Mouse (Mus musculus): ENCODE data around the gene Hes1.

The Hes1 gene

DNA sequence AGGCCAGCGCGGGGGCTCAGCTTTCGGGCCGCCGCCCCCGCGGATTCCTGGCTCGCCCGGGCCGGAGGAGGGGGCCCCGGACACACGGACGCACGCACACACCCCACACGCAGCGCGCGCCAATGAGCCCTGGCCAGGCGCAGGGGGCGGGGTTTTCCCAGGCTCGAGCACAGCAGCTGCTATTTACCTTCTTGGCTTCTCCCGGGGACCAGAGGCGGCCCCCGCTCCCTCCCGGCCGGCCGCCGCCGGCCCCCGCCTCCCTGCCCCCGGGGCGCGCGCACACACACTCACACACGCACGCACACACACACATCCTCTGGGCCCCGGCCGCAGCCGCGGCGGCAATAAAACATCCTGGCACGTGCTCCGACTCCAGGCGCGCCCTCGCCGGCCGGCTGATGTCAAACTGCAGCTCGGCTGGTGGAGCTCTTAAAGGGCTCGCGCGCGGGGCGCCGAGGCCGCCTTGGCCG is at the start of gene Hes1:
Gene Hes1, plus strand, starts transcription at position 401 of the 470 bp plus-strand sequence.
- DNase-seq (ENCODE audit: low read depth) = peak; percentile 93

DNA sequence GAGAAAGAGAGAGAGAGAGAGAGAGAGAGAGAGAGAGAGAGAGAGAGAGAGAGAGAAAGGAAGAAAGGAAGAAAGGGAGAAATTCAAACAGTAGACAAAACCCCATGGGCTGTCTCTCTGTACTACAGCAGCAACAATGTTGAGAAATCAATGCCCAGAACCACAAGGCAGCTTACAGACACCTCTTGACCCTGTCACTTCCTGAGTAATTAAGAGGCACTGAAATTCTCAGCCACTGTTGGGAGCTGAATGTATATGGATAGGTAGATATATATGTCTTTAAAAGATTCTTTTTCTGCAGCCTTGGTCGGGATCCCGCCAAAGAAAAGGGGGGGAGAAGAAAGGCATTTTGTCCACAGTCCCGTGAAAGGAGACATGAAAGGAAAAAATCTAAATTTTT is 48.1 kb upstream of the Hes1 start:
- peak; percentile 69 for DNase-seq (ENCODE audit: low read depth)

DNA sequence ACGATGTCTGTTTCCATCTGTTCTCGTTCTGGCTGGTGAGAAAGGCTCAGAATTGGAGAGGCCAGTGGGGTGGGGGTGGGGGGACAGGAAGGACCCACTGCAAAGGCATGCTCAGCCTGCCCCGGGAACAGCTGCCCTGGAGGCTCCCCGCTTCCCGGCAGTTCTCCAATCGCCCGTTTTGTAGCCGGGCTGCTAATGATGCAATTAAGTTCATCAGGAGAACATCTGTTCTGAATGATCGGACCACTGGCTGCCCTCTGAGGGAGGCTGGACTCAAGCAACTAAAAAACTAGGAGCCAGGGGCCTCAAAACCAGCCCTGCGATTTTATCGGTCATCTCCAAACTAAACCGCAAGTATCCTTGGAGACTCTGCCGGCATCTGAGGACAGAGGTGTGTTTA is 44.1 kb upstream of the Hes1 start:
- no peak for DNase-seq (ENCODE audit: low read depth)

DNA sequence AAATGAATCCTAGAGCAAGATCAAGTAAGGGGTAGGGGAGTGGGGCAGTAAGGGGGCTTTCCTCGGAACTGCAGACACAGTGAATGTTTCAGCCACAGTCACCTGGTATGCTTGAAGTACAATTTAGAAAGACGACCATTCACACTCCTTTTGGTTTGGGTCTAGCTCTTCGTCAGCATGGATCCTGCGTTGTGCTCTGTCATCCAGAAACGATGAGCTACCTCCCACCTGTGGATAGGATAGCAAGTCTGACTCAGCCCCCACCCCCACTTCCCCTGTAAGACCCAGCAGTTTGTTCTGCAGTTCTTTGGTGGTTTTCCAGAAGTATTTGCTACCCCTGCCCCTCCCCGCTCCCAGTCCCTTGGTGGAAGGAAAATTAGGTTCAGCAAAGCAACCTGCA is 41.8 kb upstream of the Hes1 start:
- DNase-seq (ENCODE audit: low read depth) = no peak

DNA sequence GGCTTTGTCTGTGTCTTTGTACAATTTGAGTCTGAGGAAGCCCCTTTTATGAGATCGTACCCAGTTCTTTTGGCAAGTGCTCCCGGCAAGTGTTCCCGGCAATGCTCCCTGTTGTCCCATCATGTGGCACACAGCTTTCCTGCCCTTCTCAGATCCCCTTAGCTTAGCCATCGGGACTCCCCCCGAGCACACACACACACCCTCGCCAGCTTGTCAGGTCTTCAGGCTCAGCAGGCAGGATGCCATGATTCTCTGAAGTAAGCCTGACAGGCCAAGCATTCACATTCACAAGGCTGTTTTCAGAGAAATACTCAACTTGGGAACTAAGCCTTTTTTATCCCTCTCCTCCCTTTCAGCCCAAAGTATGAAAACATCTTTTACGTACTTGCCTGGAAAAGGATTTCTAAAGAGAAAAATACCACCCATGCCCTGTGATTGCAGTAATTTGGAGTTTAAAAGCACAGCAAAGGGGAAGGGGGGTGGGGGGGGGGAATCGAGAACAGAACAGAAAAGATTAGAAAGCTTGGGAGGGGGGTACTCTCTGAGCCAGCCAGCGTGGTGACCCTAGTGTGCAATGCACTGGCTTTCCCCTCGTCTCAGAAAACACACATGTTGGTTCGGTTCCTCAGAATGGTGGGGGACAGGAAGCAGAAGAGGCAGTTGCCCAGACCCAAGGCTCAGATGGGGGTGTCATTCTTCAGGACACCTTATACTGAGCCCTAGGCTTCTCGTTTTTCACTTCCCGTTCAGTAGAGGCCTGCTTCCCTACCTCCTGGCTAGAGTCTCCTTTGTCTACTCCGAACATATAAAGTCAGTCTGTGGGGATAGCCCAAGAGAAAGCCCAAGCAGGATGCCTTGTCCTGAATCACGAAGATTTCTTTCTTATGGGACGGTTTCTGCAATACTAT is 41.0 kb upstream of the Hes1 start:
- no peak for DNase-seq (ENCODE audit: low read depth)

DNA sequence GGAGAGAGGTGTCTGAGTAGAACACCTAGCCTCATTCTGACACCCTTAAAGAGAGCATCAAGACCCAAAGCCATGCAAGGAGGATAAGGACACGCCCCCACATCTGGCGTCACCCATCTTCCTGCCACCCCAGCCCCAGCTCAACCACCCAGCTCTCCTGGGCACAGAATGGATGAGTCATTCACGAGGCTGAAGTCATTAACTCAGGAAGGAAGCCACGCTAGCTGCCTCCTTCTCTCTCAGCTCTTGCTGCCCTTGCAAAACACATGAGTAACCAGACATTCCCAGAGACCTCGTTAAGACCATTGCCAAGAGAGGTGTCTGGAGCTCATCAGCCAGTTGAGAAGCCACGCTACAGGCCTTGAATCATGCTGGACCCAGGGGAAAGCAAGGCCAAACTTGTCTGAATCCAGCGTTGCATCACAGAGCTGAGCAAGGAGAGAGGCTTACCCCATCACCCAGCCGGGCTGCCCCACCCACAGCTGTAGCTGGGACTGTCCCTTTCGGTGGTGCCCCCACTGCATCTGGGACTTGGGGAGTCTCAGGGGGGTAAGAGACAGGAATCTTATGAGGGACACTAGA is 39.4 kb upstream of the Hes1 start:
- DNase-seq (ENCODE audit: low read depth) = peak; percentile 97

DNA sequence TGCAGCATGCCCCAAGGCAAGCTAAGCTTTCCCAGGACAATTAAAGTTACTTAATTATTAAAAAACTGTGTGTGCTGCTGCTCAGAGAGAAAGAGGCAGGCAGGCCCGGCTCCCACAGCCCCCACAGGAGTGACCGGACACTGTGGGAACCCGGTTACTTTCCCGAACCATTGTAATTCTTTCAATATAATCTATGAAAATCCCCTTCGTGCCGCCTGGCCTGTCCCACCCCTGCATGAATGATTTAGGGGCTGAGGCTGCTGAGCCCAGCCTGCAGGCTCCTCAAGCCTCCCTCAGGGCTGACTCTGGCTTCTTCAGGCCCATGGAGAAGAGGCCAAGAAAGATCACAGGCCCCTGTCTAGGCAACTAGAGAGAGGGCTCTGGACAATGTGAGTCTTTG is 36.0 kb upstream of the Hes1 start:
- DNase-seq (ENCODE audit: low read depth) = no peak

DNA sequence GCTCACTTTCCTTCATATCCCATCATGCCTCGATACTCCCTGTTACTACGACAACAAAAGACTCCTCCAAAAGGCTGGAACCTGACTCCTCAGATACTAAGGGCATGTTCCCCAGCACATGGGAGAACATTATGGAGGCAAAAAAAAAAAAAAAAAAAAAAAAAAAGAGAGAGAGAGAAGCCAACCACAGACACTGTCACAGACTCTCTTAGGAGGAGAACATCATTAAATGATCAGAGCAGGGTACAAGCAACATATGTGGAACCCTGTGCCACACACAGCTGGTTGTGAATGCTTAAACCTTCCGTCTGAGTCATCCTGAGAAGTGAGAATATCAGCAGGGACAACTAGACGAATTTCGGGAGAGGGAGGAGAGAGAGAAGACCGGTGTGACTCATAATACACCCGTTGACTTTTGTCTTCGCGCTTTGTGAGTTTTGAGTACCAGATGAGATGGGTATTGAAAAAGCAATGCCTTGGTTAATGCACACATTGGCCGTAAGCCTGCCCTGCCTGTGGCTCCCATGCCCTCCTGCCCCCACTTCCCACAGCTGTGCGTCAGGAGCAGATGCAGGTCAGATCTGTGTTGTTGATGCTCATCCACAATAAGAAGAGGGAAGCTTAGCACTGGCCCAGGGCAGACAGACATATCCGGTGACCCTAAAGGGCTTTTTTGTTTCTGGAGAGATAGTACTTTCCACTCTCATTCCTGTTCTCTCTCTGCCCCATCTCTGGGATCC is 34.8 kb upstream of the Hes1 start:
- no peak for DNase-seq (ENCODE audit: low read depth)

DNA sequence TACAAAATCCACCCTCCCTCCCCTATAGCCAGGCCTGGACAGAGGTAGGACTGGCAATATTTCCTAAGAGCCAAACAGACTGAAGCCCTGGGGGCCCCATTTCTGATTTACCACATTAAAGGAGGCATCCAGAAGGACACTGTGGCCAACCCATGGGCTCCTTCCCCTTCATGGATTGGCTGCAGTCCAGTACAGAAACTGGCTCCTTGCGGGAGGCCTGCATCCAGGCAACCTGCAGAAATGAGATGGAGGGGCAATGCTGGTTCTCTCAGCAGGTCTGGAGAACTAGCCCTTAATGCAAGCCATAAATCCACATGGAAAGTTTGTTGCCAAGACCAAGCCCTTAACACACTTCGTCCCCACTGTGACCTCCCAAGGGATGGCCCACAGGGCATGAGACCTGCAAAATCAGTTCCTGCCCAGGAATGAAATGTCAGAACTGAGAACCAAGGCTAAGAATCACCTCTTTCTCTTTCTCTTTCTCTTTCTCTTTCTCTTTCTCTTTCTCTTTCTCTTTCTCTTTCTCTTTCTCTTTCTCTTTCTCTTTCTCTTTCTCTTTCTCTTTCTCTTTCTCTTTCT is 31.8 kb upstream of the Hes1 start:
- no peak for DNase-seq (ENCODE audit: low read depth)

DNA sequence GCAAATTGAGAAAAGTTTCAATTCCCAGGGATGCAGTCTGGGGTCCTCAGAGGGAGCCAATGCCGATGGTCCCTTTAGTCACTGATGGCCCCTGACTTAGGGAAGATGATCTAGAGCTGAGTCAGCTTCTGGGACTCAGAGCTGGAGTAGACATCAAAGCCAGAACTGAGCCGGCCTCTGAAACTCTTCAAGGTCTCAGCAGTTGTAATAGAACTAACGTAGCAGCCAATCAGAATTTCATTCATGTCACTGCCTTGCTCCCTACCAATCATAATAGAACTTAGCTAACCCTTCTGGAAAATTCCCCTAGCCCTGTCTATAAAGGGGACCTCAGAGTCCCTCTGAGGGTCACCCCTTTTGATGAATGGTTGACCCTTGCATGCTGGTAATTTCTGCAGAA is 30.8 kb upstream of the Hes1 start:
- DNase-seq (ENCODE audit: low read depth) = no peak

DNA sequence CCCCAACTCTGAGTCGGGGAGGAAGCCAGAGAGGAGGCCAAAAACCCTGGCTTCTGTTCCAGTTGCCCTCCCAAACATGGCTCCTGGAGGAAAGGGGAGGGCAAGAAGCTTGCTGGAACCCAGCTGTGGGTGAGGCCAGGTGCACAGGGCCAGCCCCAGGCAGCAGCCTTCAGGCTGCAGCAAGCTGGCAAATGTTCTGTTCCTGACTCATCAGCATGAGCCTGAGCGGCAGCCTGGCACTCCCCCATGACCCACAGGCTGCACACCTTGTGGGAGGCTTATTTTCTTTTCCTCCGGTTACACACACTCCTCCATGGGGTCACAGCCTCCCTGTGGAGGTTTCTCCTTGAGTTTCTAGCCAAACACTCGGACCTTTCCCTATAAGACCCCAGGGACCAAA is 30.2 kb upstream of the Hes1 start:
- DNase-seq (ENCODE audit: low read depth) = no peak

DNA sequence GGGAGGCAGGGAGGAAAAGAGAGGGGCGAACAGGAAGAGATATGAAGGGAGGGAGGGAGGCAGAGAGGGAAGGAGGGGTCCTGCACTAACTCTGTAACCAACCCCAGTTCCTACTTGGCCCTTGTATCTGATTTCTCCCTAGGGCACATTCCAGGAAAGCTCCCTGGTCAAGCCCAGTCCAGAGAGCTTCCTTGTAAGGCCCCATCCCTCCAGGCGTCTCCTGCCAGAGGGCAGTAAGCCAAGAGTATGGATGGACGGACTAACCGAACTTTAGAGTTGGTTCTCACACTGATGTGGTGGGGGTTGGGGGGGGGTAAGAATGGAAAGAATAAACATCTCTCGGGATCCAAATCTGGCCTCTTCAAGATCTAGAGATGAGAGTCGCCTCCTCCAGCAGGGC is 29.7 kb upstream of the Hes1 start:
- no peak for DNase-seq (ENCODE audit: low read depth)

DNA sequence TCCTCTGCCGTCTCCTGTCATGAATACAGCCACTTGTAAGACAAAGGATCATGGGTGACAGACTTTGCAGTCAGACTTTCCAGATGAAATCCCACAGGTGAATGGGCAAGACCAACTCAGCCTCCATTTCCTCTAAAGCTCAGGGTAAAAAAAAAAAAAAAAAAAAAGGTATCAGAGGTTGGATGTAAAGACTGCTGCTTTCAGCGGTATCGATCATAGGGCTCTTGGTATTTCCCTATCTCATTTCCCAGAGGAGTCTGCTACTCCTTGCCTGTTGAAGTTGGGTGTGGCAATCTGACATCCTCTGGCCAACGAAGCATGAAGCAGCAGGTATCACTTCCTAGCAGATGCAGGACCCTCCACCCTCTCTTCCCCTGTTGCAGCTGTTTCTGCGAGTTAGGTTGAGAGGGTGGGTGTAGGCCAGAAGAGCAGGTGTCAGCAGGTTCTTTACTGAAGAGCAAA is 29.2 kb upstream of the Hes1 start:
- DNase-seq (ENCODE audit: low read depth) = no peak

DNA sequence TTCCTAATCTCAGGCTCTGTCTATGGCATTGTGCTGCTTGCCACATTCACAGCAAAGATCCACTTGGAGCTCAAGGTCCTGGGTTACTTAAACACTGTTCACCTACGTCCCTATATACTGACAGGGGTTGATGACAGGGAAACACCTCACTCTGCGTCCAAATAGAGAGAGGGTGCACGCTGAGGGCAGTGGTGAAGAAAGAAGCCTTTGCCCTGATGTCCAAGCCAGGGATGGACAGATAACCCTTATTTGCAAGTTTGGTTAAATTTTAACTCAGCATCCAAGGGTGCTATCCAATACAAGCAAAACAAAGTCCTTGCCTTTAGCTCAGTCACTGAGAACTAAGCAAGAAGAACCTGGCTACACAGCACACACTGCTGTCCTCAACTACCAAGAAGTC is 28.1 kb upstream of the Hes1 start:
- DNase-seq (ENCODE audit: low read depth) = no peak

DNA sequence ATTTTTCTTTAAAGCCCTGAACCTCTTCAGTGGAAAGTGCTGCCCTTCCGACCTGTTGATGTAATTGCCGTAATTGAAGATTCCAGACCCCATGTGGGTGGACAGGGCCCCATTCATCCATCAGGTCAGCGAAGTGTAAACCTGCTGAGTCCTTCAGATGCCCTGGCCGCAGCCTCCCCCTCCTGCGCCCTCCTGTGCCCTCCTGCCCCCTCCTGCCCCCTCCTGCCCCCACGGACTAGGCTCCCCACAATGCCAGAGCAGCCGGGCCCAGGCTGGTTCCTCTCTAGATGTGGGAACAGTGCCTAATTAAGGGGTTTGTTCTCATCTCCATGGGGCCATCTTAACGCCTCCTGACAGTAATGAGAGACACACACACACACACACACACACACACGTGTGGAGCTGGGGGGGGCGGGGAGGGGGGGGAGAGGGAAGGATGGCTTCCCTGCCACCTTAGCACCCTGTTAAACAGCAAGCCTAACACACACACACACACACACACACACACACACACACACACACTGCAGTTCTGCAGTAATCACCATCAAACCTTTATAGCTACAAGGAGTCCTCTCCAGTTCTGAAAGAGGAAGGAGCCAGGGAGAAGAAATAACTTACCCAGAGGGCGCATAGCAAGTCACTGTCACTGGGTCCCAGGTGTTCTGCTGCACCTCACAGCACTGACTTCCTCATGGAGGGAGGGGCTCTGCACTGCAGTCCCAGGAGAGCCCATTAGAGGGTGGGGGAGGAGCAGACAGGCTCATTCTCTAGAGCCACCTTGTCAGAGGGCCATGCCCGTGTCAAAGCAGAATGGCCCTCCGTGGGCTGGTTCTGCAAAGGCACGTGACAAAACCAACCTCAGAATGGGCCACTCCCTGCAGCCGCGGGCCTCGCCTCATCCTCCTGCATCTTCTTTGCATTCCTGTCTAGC is 25.3 kb upstream of the Hes1 start:
- no peak for DNase-seq (ENCODE audit: low read depth)

DNA sequence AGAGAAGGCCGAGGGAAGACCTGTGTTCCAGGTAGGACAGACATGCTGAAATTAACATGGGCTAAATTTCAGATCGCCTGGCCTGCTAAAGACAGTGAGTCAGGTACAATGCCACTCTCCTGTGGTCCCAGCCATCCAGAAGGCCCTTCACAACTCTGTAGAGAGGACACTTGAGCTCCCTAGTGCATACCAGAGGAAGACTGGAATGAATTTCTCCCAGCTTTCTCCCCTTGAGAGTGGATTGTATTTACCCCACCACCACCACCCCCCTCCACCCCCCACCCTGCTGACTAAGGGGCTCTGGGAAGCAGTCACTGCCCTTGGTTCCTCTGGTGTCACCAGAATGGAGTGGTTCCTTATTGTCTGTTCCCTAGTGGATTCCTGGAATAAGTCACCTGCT is 24.3 kb upstream of the Hes1 start:
- no peak for DNase-seq (ENCODE audit: low read depth)

DNA sequence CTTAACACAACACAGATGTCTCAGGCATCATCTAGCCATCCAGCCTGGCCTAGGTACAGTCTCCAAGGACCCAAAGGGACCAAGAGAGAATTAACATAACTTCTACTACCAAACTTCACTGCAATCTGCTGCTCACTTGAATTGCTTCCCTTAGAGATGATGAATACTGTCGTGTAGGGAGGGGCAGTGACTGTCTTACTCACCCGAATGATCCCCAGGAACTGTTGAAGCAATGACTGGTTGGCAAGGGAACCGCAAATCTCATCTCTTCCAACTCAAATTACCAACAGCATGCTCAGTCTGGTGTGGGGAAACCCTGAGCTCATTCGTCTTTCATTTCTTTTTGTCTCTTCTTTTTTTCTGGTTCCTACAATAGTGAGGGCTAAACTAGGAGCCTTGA is 21.3 kb upstream of the Hes1 start:
- DNase-seq (ENCODE audit: low read depth) = peak; percentile 23

DNA sequence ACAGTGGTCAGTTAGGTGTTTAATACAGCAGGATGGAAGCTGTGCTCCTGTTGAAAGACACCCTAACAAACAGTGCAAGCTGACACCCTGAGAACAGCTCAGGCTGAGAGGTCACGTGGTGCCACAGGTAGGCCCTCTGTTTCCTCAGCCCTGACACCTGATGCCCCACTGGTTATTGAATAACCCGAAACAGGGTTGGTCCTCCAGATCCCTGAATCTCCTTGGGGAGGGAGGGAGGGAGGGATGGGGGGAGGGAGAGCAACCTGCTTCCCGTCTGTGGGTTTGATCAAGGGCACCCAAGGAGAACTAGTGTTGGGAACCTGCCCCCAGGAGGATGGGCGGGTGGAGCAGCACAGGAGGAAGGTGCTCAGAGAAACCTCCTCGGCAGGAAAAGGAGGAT is 18.6 kb upstream of the Hes1 start:
- DNase-seq (ENCODE audit: low read depth) = no peak

DNA sequence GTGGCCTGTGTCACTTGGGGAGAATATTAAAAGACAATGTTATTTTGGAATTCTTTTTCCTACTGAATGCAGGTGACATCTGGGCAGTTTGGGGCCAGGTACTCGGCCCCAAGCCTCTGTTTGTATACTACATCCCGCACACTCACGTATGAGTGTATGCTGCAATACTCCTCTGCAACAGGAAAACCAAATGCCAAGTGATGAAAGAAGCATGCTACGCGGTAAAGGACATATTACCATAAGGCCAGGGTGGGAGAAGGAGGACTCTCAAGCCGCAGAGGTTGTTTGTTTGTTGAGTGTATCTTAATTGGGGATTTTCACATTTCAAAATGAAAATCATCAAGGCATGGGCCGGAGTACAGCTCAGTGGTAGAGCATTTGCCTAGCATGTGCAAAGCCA is 17.2 kb upstream of the Hes1 start:
- DNase-seq (ENCODE audit: low read depth) = no peak

DNA sequence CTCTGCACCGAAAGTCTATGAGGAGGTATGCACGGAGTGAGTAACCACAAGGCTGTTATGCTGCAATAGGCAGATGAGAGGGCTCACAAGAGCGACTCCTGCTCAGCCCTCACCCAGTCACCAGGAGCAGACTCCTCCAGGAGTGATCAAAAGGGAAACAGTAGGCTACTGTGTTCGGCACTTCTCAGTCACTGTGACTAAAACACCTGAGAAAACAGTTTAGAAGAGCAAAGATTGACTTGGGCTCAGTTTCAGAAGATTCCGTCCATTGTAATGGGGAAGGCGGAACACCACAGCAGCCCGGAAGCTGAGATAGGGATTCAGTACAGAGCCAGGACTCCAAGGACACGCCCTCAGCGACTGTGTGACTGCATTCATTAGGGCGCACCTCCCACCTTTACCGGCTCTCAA is 16.8 kb upstream of the Hes1 start:
- DNase-seq (ENCODE audit: low read depth) = no peak

DNA sequence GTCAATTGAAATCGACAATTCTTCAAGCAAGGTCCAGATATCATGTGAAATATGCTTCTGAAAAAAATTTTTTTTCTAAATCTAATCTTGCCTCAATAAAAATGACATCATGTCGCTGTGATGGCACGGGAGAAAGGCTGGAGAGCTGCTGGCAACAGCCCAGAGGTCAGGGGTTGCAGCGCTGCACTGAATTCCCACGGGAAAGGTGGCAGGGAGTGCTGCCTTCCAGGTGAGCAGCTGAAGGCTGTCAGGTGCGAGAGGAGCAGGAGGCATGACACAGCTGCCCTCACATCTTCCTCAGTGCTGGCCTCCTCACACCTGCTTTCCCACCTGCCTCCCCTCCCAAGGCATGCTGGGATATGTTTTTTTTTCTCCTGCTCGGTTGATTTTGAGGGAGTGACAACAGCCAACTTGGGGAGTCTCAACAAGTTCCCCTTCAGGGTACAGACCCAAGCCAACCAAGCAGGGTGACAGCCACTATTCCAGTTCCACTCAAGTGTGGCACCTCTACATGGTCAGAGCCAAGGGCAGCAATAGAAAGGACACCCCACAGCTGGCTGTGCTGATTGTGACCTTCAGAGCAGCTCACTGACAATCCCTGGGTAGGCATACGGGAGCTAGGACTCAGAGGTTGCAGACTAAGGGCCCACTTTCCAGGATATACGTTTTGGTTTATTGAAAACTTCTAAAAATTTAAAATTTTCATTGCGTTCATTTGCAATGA is 13.3 kb upstream of the Hes1 start:
- DNase-seq (ENCODE audit: low read depth) = no peak
